Mouse (Mus musculus): Measurements from ENCODE around the gene Chit1. TPM values are rescaled to one million over a fixed set of nuclear protein-coding genes. Genes with fewer than 3 reads are reported as not detected.

The Chit1 gene
- polyA plus RNA-seq, 1 experiment from 2014 or later, result 0.46 TPM

GRCm38 (mm10) chr1:134100928-134101327, 10.1 kb upstream of the Chit1 start:
- 63% methylated on average over 4 of the region's 4 CpGs for WGBS
- Histone ChIP-seq H3K4me1 (ENCODE audit: control insufficient read depth, insufficient read depth, low read length) (peaks cover 59% of the 10 kb centered on the region), H3K9me3 (replicated peaks; ENCODE audit: control insufficient read depth, low read length) (no peaks in the 10 kb centered on the region), H3K4me3 (ENCODE audit: low read length) (no peak overlapping the region), H3K36me3 (ENCODE audit: control insufficient read depth, insufficient read depth) (no peaks in the 10 kb centered on the region), H3K9ac (ENCODE audit: low read length) (no peak overlapping the region), H3K27ac (ENCODE audit: low read length) (0 out of 2 replicates have a peak overlapping the region, but pooled peaks have one; percentile 28), H3K4me2 (ENCODE audit: low read depth, low read length) (no peak overlapping the region), H3K27me3 (ENCODE audit: control insufficient read depth, insufficient read depth, low read length) (0 out of 2 replicates have a peak, but pooled peaks cover under 1% of the 10 kb centered on the region)
- ATAC-seq (replicated peaks; ENCODE audit: extremely low read depth, insufficient read depth, low FRiP score), result no peak

DNA sequence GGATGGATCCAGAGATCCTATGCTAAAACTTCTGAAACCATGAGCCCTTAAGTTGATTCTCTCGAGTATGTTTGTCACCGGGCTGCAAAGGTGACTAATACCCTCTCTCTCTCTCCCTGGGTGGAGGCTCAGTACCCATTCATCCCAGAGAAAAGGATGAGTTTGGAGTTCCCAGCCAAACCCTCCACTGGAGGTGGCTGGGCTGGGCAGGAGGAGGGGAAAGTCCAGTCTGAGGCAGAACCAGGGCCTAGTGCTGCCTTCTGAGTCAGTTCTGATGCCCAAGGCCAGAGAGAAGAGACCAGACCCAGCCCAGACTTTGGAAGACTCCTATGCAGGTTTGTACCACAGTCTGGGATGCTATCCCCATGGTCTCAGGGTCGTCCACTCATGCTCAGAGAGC, 9.4 kb upstream of the Chit1 start:
- ATAC-seq (replicated peaks; ENCODE audit: extremely low read depth, insufficient read depth, low FRiP score), result no peak
- WGBS, result 75% methylated on average over 3 of the region's 3 CpGs
- Histone ChIP-seq H3K9me3 (replicated peaks; ENCODE audit: control insufficient read depth, low read length) (no peaks in the 10 kb centered on the region), H3K27ac (ENCODE audit: low read length) (no peak overlapping the region), H3K36me3 (ENCODE audit: control insufficient read depth, insufficient read depth) (no peaks in the 10 kb centered on the region), H3K27me3 (ENCODE audit: control insufficient read depth, insufficient read depth, low read length) (0 out of 2 replicates have a peak, but pooled peaks cover 2% of the 10 kb centered on the region), H3K4me1 (ENCODE audit: control insufficient read depth, insufficient read depth, low read length) (peaks cover 52% of the 10 kb centered on the region), H3K4me3 (ENCODE audit: low read length) (no peak overlapping the region), H3K4me2 (ENCODE audit: low read depth, low read length) (no peak overlapping the region), H3K9ac (ENCODE audit: low read length) (no peak overlapping the region)

DNA sequence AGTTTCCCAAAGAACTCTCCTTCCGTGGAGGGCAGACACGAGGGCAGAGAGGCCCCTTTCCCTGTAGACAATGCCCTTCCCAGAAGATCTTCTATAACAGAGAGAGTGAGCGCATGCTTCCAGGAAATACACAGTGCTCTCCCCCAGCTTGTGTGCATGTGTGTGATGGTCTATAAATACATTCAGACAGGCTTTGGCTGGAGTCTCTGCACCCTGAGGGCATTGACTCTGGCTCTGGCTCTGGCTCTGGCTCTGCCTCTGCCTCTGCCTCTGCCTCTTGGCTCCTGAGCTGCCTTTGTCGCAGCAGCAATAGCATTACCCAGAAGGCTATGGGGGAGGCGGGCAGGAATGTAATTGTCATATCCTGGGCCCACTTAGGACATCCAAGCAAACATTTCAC, 7.2 kb upstream of the Chit1 start:
- WGBS, result 38% methylated on average over 5 of the region's 5 CpGs
- Histone ChIP-seq H3K4me3 (ENCODE audit: low read length) (no peak overlapping the region), H3K36me3 (ENCODE audit: control insufficient read depth, insufficient read depth) (no peaks in the 10 kb centered on the region), H3K9me3 (replicated peaks; ENCODE audit: control insufficient read depth, low read length) (no peaks in the 10 kb centered on the region), H3K4me2 (ENCODE audit: low read depth, low read length) (no peak overlapping the region), H3K27me3 (ENCODE audit: control insufficient read depth, insufficient read depth, low read length) (0 out of 2 replicates have a peak, but pooled peaks cover 2% of the 10 kb centered on the region), H3K4me1 (ENCODE audit: control insufficient read depth, insufficient read depth, low read length) (peaks cover 29% of the 10 kb centered on the region), H3K9ac (ENCODE audit: low read length) (peak overlapping the region; percentile 21), H3K27ac (ENCODE audit: low read length) (peak overlapping the region; percentile 93)
- ATAC-seq (replicated peaks; ENCODE audit: extremely low read depth, insufficient read depth, low FRiP score), result peak; percentile 54

DNA sequence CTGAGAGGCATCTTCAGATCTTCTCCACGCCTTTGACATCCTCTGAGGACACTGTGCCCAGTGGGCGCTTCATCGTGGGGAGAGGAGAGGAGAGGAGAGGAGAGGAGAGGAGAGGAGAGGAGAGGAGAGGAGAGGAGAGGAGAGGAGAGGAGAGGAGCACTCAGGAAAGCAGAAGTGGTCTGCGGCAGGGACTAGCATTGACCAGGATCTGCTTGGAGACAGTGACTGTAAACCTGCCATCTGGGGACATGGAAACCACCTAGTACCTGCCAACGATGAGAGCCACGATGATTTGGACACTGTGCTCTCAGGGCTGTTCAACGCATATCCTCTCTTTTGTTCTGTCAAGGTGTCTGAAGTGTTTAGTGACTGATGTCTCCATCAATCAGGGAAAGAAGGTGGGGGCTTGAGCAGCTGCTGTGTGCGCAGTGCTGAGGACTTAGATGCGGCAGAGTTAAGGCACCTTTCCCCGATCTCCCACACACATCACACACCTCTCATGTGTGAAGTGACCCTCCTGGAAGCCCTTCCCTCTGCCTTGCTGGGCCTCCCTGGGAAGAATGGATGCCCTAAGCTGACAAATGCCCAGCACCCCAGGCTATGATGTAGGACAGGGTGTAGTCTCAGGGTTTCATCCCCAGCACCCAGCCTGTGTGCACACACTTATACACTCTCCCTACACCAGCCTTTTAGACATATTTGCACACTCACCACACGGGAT, 5.8 kb upstream of the Chit1 start:
- no peak overlapping the region for H3K27ac ChIP-seq (ENCODE audit: low read length)
- ATAC-seq (replicated peaks; ENCODE audit: extremely low read depth, insufficient read depth, low FRiP score), result no peak
- WGBS, result 67% methylated on average over 11 of the region's 11 CpGs
- no peaks in the 10 kb centered on the region for H3K36me3 ChIP-seq (ENCODE audit: control insufficient read depth, insufficient read depth)
- H3K4me2 ChIP-seq (ENCODE audit: low read depth, low read length), result no peak overlapping the region
- peaks cover 21% of the 10 kb centered on the region for H3K4me1 ChIP-seq (ENCODE audit: control insufficient read depth, insufficient read depth, low read length)
- H3K9ac ChIP-seq (ENCODE audit: low read length), result no peak overlapping the region
- H3K27me3 ChIP-seq (ENCODE audit: control insufficient read depth, insufficient read depth, low read length), result 0 out of 2 replicates have a peak, but pooled peaks cover 2% of the 10 kb centered on the region
- H3K4me3 ChIP-seq (ENCODE audit: low read length), result no peak overlapping the region
- no peaks in the 10 kb centered on the region for H3K9me3 ChIP-seq (replicated peaks; ENCODE audit: control insufficient read depth, low read length)

GRCm38 (mm10) chr1:134105764-134106430, 5.1 kb upstream of the Chit1 start:
- Histone ChIP-seq H3K36me3 (ENCODE audit: control insufficient read depth, insufficient read depth) (no peaks in the 10 kb centered on the region), H3K4me3 (ENCODE audit: low read length) (no peak overlapping the region), H3K9ac (ENCODE audit: low read length) (no peak overlapping the region), H3K4me2 (ENCODE audit: low read depth, low read length) (no peak overlapping the region), H3K9me3 (replicated peaks; ENCODE audit: control insufficient read depth, low read length) (no peaks in the 10 kb centered on the region), H3K27ac (ENCODE audit: low read length) (no peak overlapping the region), H3K27me3 (ENCODE audit: control insufficient read depth, insufficient read depth, low read length) (0 out of 2 replicates have a peak, but pooled peaks cover 2% of the 10 kb centered on the region), H3K4me1 (ENCODE audit: control insufficient read depth, insufficient read depth, low read length) (peaks cover 14% of the 10 kb centered on the region)
- 57% methylated on average over 3 of the region's 3 CpGs for WGBS
- ATAC-seq (replicated peaks; ENCODE audit: extremely low read depth, insufficient read depth, low FRiP score), result no peak

- ATAC-seq (replicated peaks; ENCODE audit: extremely low read depth, insufficient read depth, low FRiP score), result no peak
- 3% methylated on average over 5 of the region's 5 CpGs for WGBS
- Histone ChIP-seq H3K4me3 (ENCODE audit: low read length) (no peak overlapping the region), H3K9me3 (replicated peaks; ENCODE audit: control insufficient read depth, low read length) (no peaks in the 10 kb centered on the region), H3K9ac (ENCODE audit: low read length) (no peak overlapping the region), H3K4me2 (ENCODE audit: low read depth, low read length) (no peak overlapping the region), H3K27me3 (ENCODE audit: control insufficient read depth, insufficient read depth, low read length) (0 out of 2 replicates have a peak, but pooled peaks cover 2% of the 10 kb centered on the region), H3K27ac (ENCODE audit: low read length) (no peak overlapping the region), H3K4me1 (ENCODE audit: control insufficient read depth, insufficient read depth, low read length) (peaks cover 11% of the 10 kb centered on the region), H3K36me3 (ENCODE audit: control insufficient read depth, insufficient read depth) (no peaks in the 10 kb centered on the region)
Measured at GRCm38 (mm10) chr1:134106719-134107118, 4.3 kb upstream of the Chit1 start.

DNA sequence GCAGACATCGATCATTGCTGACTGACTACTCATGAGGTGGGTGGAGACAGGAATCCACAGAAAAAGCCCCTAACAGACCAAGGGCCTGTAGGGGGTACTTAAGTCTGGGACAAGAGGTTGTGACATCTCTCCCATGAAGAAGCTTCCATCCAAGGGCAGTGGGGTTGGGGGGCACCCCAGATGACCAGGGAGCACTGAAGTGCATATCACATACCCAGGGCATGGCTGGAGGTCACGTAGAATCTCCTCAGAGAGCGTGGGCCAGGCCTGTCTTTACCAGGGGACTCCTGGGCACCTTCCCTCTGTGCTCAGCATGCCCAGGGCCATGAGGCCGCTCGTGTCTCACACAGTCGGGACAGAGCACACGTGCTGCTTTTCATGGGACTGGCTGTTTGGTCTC, 3.3 kb upstream of the Chit1 start:
- WGBS, result 92% methylated on average over 7 of the region's 7 CpGs
- H3K36me3 ChIP-seq (ENCODE audit: control insufficient read depth, insufficient read depth), result no peaks in the 10 kb centered on the region
- H3K9ac ChIP-seq (ENCODE audit: low read length), result no peak overlapping the region
- H3K4me3 ChIP-seq (ENCODE audit: low read length), result no peak overlapping the region
- H3K27me3 ChIP-seq (ENCODE audit: control insufficient read depth, insufficient read depth, low read length), result 0 out of 2 replicates have a peak, but pooled peaks cover 2% of the 10 kb centered on the region
- H3K27ac ChIP-seq (ENCODE audit: low read length), result no peak overlapping the region
- peaks cover 11% of the 10 kb centered on the region for H3K4me1 ChIP-seq (ENCODE audit: control insufficient read depth, insufficient read depth, low read length)
- no peak for ATAC-seq (replicated peaks; ENCODE audit: extremely low read depth, insufficient read depth, low FRiP score)
- no peak overlapping the region for H3K4me2 ChIP-seq (ENCODE audit: low read depth, low read length)
- no peaks in the 10 kb centered on the region for H3K9me3 ChIP-seq (replicated peaks; ENCODE audit: control insufficient read depth, low read length)

- H3K27ac ChIP-seq (ENCODE audit: low read length), result no peak overlapping the region
- H3K27me3 ChIP-seq (ENCODE audit: control insufficient read depth, insufficient read depth, low read length), result 0 out of 2 replicates have a peak, but pooled peaks cover 2% of the 10 kb centered on the region
- no peaks in the 10 kb centered on the region for H3K36me3 ChIP-seq (ENCODE audit: control insufficient read depth, insufficient read depth)
- ATAC-seq (replicated peaks; ENCODE audit: extremely low read depth, insufficient read depth, low FRiP score), result no peak
- no peak overlapping the region for H3K4me2 ChIP-seq (ENCODE audit: low read depth, low read length)
- no peaks in the 10 kb centered on the region for H3K9me3 ChIP-seq (replicated peaks; ENCODE audit: control insufficient read depth, low read length)
- no peak overlapping the region for H3K4me3 ChIP-seq (ENCODE audit: low read length)
- no peaks in the 10 kb centered on the region; the same call in 1 of the 2 replicates for H3K4me1 ChIP-seq (ENCODE audit: control insufficient read depth, insufficient read depth, low read length)
- 87% methylated on average over 3 of the region's 3 CpGs for WGBS
- no peak overlapping the region for H3K9ac ChIP-seq (ENCODE audit: low read length)
Measured at GRCm38 (mm10) chr1:134110015-134110414, 1.0 kb upstream of the Chit1 start.

GRCm38 (mm10) chr1:134110449-134110848, 593 bp upstream of the Chit1 start:
- ATAC-seq (replicated peaks; ENCODE audit: extremely low read depth, insufficient read depth, low FRiP score), result no peak
- Histone ChIP-seq H3K27me3 (ENCODE audit: control insufficient read depth, insufficient read depth, low read length) (0 out of 2 replicates have a peak, but pooled peaks cover 2% of the 10 kb centered on the region), H3K27ac (ENCODE audit: low read length) (no peak overlapping the region), H3K4me1 (ENCODE audit: control insufficient read depth, insufficient read depth, low read length) (no peaks in the 10 kb centered on the region; the same call in 1 of the 2 replicates), H3K4me3 (ENCODE audit: low read length) (no peak overlapping the region), H3K9me3 (replicated peaks; ENCODE audit: control insufficient read depth, low read length) (no peaks in the 10 kb centered on the region), H3K9ac (ENCODE audit: low read length) (no peak overlapping the region), H3K36me3 (ENCODE audit: control insufficient read depth, insufficient read depth) (no peaks in the 10 kb centered on the region), H3K4me2 (ENCODE audit: low read depth, low read length) (no peak overlapping the region)
- WGBS, result 66% methylated on average over 5 of the region's 5 CpGs

Data from heart, embryonic 16.5 days (tissue).